Mouse (Mus musculus) heart, adult 18-20 months (tissue): ENCODE measurements around the gene Tbc1d10a. TPM values are rescaled to one million over a fixed set of nuclear protein-coding genes. Genes with fewer than 3 reads are reported as not detected.

Source experiments
- DNase-seq, 2 experiments: peaks; one replicate each; pipeline ENCODE4 v3.0.0; 2021 to 2022; ENCODE audit warnings: mixed read lengths in 1 of 2
- long read RNA-seq, 2 experiments: library from polyadenylated mRNA; stranded (forward); transcript quantifications; one replicate each; pipeline ENCODE4 v2.0.0; 2021
- total RNA-seq, 2 experiments: library from RNA; stranded (reverse); gene quantifications; 2 replicates each; pipeline ENCODE4 v1.2.3; 2021

The Tbc1d10a gene
- 10 to 100 TPM; 11.5 to 11.9 TPM for total RNA-seq
- long read RNA-seq, experiment 1, transcript Tbc1d10a-201 (9 exons, 1,957 nt), result major isoform, 14 of 15 reads
- long read RNA-seq, experiment 1, partial matches to known transcripts, result 0 of 15 reads
- long read RNA-seq, experiment 1, other reads (novel, unspliced or antisense), result 1 of 15 reads
- long read RNA-seq, experiment 2, partial matches to known transcripts, result 1 of 6 reads
- long read RNA-seq, experiment 2, other reads (novel, unspliced or antisense), result 1 of 6 reads

DNA sequence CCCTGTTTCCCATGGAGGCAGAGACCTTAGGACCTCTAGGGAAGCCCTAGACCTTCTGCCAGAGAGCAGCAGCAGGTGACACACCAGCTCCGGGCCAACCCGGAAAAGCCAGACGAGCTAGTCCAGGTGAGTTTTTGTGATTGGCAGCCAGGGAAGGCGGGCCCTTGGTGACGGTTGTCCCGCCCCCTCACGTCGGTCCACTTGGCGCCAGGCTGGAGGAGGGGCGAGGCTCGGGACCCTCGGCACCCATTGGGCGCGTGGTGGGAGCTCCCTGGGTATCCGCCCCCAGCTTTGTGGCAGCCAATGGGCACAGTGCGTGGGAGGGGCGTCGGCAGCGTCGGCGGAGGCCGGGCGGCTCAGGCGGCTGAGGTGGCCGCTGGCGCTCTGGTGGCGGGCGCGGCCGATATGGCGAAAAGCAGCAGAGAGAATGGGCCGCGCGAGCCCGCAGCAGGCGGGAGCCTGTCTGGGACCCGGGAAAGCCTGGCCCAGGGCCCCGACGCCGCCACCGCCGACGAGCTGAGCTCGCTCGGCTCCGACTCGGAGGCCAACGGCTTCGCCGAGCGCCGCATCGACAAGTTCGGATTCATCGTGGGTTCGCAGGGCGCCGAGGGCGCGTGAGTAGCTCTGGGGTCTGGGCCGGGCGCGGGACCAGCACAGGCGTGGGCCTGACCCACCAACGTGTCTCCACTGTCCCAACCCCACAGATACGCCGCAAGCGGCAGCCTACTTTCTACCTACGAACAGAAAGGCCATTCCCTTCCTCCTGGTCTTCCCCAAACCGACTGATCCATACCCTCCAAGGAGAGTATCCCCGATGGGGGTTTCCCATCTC lies at the start of gene Tbc1d10a:
Tbc1d10a (plus strand) TSS at position 304 of the 832 bp plus-strand sequence.
- DNase-seq, result peak; percentile 97 to 99

DNA sequence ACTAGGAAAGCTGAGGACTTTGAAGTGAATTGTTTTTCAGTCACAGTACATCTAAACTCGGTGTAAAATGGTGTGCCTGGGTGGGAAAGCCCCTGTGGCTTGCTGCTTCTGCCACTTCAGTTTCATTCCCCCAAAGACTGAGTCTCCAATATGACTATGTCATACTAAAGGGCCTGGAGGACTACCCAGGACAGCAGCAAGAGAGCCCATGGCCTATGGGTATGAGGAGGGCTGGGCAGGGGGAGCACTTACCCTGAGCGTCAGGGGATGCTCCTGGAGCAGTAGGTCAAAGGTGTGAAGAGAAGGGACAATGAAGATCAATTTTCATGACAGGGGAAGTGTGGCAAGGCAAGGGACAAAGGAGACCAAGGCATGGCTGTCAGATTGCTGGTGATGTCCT lies 47.6 kb upstream of the Tbc1d10a start:
- DNase-seq, result no peak

DNA sequence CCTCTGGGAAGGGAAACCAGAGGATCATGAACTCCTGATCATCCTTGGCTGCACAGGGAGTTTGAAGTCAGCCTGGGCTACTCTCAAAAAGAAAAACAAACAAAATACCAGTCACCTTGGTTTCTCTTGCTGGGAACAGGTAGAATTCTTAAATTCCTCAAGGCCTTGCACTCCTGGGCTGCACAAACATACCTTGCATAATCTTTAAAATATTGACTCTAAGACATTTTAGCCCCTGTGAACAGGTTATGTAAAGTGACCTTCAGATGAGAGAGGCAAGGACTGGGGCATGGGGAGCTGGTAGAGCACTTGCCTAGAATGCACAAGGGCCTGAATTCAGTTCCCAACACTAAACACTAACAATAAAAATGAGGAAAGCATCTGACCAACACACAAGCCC lies 45.1 kb upstream of the Tbc1d10a start:
- no peak for DNase-seq

DNA sequence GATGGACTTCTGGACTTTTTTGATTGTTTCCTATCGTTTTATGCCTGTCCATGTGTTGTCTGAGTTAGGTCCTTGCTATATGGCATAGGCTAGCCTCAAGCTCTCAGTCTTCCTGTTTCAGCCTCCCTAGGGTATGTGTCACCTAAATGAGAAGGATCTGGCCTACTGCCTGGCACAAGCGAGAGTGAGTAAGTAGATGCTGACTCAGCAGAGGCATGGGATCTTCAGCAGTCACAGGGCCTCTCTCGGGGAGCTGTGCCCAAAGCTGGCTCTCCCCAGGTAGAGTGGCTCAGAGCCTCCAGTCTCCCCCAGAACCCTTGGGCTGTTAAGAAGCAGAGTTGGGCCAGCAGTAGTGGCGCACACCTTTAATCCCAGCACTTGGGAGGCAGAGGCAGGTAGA lies 44.2 kb upstream of the Tbc1d10a start:
- no peak for DNase-seq

DNA sequence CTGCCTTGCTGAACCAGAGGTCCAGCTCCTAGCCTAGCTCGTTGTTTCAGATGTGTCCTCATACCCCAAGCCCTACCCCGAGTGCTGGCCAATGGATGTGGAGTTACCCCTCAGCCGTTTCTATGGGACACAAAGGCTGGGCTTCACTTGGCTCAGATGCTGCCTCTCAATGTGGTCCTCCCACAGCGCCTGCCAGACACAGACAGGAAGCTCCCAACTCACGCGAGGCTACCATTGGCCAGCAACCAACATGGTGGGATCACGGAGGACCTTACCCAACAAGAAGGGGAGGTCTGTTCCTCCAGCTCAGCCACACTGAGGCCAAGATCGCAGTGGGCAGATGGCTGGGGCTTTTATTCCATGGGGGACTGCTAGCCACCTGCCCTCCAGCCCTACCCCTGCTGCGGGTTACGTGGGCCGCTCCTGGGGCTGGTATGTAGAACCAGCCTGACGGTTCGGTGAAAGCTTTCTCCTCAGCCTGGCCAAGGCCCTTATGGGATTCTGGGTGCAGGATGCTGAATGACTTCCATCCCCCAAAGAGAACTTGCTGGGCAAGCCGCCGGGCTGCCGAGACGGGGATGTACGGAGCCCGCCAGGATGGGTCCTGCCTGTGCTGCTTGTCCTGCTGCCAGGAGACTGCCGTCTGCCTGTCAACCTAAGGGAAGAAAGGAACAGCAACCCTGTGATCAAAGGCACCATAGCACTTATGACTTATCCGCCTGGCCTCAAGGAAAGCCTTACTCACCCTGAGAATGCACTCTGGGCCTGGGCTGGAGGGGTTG lies 43.1 kb upstream of the Tbc1d10a start:
- DNase-seq, result no peak

DNA sequence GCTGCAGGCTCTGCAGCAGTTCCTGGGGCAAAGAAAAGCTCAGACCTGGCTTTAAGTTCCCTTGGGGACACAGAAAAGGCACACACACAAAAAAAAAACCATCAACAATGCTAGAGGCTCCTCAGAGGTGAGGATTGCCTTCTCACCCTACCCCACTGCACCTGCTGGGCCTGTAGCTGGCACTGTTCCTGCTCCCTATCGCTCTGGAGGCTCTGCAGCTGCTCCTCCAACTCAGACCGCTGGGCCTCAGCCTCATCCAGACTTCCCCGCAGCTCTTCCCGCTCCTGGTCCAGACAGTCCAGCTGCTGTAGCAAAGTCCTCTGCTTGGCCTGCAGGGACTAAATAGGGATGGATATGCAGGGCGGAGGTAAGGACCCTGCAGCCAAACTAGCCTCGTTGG lies 40.2 kb upstream of the Tbc1d10a start:
- DNase-seq, result no peak

DNA sequence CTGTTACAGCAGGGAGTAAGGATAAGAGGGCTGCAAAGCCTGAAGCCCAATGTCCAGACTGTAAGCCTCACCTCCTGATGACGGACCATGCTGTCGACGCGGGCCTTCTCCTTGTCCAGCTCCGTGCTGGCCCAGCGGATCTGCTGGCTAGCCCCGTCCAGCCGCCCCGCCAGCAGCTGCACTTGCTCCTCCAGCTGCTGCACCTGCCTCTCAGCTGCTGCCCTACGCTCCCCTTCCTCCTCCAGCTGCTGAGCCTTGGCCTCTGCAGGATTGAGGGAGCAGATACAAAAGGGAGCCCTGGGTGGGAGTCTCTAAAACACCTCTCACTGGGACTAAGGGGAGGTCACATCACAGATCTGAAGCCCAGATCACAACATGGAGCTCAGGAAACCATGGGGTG lies 39.5 kb upstream of the Tbc1d10a start:
- DNase-seq, result no peak

DNA sequence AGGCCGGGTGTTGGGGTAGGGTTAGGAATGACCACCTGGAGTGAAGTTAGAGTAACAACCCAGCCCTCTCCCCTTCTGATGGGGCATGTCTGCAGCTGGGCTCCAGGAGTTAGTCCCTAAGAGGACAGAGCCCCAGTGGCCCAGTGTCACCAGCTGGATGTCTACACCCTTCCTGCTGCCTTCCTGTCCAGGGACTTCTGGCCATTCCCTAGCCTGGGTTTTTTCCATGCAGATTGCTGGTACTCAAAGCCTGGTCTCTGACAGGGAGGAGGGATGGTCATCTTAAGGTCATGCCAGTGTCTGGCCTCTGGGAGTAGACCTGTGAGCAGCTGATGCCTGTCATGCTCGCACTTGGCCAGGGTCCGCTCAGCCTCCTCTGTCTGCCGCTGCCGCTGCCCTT lies 38.5 kb upstream of the Tbc1d10a start:
- peak; percentile 26 to 71 for DNase-seq

DNA sequence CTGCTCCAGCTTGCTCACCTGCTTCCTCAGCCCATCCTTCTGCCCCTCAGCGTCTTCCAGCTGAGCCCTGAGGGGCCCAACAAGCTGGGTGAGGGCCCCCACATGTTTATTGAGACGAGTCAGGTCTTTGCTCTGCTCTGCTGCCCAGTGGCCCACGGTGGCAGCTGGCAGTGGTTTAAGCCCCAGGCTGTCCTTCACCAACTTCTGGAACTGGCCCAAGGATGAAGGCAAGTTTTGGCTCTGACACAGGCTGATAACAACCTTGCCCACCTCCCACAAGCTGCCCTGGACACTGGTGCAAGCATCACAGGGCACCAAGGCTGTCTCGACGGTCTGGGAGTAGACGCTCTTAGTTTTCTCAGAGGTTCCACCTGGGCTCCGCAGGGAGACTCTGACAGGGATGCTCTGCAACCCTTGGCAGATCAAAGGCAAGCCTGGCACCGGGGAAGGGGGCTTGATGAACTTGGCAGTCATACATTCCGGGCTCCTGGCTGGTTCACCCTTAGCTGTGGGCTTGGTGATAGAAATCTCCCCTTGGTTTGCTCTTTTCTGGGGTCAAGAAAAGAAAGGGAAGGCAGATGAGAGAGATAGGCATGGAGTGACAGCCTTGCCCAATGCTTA lies 37.9 kb upstream of the Tbc1d10a start:
- no peak for DNase-seq

DNA sequence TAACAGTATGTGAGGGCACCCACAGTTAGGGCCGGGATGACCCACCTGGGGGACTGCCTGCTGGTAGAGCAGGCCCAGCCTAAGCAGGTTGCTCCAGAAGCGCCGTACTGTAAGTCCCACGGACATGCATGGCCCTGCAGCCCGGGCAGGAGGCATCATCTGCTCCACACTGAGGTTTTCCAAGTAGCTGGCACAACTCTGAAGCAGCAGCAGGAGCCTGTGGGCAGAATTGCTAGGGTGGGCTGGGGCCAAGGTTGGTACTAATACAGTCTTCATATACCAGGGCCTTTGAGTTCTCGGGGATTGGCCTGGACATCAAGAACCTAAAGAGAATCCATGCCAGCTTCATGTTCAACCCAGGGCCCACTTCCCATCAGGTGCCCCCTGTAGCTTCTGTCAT lies 36.7 kb upstream of the Tbc1d10a start:
- DNase-seq, result no peak

DNA sequence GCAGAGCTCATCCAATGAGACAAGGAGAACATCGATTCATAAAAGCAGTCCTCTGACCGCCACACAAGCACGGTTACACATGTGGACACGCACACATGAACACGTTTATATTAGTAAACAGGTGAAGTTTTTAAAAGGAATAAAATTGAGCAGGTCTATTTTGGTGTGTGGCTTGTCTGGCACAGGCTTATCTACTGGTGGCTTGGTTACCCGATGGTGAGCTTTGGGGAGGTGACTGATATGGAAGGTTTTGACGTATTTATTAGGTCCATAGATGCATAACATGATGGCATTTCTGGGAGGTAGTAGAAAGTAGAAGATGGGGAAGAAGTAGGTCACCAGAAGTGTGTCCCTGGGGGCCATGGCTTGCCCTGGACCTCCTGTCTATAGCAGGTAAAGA lies 32.9 kb upstream of the Tbc1d10a start:
- no peak for DNase-seq

DNA sequence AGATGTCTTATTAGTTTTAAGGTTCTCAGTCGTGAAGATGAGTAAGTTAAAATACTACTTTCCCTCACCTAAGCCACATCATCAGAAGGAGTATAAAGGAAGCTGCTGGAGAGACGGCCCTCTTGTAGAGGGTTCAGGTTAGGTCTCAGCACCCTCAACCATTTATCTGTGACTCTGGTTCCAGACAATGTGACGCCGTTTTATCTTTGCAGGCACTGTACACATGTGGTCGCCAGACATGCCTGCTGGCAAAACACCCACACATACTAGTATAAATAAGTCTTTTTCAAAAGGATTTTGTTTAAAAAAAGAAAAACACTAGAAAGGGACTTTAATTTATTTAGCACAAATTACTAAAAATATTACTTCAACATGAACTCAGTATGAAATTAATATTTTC lies 30.9 kb upstream of the Tbc1d10a start:
- no peak for DNase-seq

DNA sequence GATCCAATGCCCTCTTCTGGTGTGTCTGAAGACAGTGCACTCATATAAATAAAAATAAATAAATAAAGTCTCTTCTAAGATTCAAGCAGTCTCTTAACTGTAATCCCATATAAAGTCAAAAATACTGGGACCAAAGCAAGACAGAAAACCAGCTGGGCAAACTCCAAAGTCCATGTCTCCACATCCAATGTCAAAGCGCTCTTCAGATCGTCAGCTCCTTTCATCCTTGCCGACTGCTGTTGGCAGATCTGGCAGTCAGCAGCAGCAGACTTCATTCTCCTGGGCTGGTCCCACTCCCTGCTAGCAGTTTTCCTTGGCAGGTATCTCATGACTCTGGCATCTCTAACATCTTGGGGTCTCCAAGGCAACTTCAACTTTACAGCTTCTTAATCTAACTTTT lies 27.9 kb upstream of the Tbc1d10a start:
- DNase-seq, result no peak

DNA sequence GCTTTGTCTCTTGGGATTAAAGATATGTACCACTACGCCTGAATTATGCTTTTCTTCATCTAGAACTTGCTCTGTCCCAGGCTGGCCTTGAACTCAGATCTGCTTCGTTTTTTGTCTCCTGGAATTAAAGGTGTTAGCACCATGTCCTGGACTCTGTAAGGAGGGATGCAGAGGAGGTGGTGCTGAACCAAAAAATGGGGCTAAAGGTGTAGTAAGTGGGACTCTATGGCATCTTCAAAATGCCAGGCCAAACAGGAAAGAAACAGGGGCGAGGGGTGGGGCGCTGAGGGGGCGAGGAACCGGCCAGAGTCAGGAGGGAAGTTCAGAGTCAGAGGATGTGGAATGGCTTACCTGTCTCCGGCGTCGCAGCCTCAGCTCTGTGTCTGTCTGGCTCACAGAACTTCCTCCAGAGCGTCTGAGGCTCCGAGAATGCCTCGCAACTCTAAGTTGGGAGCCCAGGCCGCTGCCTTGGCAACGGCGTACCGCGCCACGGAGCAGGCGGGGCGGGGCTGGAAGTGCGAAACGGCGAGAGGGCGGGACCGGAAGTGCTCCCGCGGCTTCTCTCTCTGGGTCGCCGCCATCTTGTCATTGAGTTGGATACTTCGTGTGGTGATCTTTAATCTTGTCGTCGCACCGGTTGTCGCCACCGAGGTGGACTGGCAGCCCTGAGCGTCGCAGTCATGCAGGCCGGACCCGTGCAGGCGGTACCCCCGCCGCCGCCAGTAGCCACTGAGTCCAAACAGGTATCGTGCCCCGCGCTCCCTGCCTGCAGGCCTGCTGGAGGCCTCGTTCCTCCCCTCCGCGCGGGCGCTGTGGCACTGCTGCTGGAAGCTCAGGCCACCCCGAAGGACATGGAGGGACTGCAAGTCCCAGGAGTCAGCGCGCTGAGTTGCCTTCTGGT lies 26.5 kb upstream of the Tbc1d10a start, which contains the start of the genes Ccdc157 and Sf3a1:
Ccdc157 (minus strand) TSS at position 486 of the 901 bp plus-strand sequence.
Sf3a1 (plus strand) TSS at position 543 of the 901 bp plus-strand sequence.
- DNase-seq, result peak; percentile 96

DNA sequence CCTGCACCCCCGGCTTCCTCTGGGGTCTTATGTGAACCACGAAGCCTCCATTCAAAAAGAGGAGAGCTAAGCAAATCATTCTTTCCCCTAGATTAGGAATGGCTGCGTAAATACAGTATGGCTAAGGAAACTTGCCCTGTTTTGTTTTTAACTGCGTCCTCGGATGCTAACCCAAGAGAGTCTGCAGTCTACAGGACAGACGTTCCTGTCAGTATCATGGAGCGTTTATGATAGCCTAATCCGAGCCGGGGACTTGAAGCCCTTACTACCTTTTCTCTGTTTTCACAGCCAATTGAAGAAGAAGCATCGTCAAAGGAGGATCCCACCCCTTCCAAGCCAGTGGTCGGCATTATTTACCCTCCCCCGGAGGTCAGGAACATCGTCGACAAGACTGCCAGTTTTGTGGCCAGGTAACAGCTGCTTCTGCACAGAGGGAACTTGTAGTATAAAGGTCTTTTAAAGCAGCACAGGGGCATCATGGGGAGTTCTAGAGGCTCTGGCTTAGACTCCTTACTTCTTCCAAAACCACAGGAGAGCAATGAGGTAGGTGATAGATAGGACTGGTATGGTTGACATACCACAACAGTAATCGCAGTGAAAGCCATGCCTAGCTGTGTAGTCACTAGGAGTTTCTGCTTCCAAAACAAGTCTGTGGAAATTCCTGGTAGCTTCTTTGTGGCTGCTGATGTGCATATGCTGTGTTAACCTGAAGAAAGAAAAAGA lies 25.7 kb upstream of the Tbc1d10a start:
- no peak for DNase-seq

DNA sequence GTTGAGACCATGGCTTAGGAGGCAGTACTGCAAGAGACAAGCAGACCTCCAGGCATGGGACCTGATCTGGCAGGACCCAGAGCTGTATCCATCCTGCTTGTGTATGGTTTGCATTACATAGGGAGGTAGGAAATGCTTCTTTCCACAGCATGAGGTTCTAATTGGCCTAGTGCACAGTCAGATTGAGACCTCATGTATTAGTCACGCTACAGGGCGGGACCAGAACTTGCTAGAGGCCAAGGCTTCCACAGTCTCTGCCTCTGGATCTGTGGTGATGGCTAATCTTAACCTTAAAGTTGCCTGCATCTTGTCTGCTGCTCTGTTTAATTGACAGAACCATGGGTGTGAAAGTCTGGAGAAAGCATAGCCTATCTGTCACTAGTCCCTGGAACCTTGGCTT lies 21.9 kb upstream of the Tbc1d10a start:
- no peak for DNase-seq

DNA sequence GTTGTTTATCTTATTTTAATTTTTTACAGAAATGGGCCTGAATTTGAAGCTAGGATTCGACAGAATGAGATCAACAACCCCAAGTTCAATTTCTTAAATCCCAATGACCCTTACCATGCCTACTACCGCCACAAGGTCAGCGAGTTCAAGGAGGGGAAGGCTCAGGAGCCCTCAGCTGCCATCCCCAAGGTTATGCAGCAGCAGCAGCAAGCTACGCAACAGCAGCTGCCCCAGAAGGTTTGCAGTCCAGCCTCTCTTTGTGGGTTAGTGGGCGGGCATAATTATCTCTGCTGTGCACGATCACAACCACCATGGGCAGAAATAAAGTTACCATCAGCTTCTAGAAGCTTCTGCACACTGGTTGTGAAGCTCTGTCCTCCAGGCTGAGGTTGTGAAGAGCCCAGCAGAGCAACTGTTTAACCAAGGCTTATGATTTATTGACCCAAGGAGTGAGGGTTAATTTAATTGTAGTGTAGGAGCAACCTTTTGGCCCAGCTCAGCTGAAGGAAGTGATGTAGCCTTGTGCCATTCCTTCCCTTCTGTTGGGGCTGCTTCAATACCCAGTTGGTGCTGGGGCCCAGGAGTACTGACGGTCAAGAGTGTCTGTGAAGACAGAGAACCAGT lies 20.0 kb upstream of the Tbc1d10a start:
- no peak for DNase-seq

DNA sequence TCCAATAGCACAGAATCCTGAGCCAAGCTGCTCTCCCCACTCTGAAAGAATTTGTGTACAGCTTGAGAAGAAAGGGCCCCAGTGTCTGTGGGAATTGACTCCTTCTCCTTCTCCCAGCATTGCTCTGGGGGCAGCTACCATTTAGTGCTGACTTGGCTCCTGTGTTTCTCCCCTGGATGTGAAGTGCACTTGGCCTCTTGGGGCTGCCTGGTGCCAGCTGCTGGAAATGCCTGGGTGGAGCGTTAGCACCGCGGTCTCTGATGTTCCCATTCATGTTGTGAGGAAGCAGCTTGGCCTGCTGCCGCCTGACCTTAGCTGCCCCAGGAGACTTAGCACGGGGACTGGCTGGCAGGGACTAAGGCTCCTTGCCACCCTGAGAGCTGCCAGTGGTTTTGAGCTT lies 12.0 kb upstream of the Tbc1d10a start:
- peak; percentile 82 to 90 for DNase-seq

DNA sequence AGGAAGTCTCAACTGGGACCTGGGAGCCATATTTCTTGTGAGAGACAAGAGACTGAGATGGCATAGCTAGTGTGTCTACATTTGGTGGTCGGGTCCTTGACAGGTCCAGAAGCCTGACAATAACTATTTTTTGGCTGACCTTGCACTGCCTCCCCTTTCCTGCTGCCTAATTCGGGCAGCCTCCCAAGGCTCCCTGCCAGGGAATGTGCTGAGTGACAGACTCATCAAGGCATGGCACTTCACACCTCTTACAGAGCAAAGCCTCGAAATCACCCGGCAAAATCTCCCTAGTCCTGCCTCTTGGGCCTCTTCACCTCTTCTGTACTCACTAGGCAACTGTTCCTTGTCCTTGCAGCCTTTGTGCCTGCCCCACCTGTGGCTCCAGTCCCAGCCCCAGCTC lies 8.9 kb upstream of the Tbc1d10a start:
- DNase-seq, result peak; percentile 75 to 76

DNA sequence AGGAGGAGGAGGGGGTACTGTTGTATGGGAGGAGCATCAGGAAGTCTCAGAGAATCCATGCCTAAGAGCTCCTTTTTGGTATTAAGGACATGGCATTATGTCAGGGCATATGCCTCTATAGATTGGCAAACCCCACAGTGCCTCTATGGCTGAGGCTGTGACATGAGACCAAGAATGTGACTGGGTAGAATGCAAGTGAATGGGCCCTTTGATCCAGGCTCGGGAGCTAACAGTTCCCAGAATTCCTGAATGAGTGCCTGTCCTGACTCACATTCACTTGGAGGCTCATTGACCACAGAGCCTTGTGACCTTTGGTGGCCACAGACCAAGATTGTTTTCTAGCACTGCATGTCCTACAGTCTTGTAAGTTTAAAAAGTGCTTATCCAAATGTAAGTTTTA lies 4.5 kb upstream of the Tbc1d10a start:
- DNase-seq, result no peak
